Mouse (Mus musculus) kidney, postnatal 0 days (tissue): ENCODE data around the gene Podn. TPM values are rescaled to one million over a fixed set of nuclear protein-coding genes. Genes with fewer than 3 reads are reported as not detected.

Experiments
- ATAC-seq: fragments of 200-750 bp; cut with Nextera tagmentation; replicated peaks from 2 replicates; pipeline ENCODE4 v1.8.0; 2017; ENCODE audit warnings: low read depth, moderate number of reproducible peaks, moderate TSS enrichment, moderate library complexity; ENCODE audit not compliant: low FRiP score
- DNase-seq: peaks from one replicate; pipeline ENCODE4 v3.0.0-alpha.2; 2016; ENCODE audit warnings: low spot score
- H3K27ac ChIP-seq: fragments of 300-500 bp; sonication (generic); 2 replicates; pipeline ENCODE4 v1.5.1; 2014; ENCODE audit warnings: mild to moderate bottlenecking
- H3K27me3 ChIP-seq: fragments of 300-500 bp; sonication (generic); 2 replicates; pipeline ENCODE4 v1.6.1; 2014; ENCODE audit warnings: low read length, mixed read lengths; ENCODE audit not compliant: insufficient read depth
- H3K36me3 ChIP-seq: fragments of 300-500 bp; sonication (generic); 2 replicates; pipeline ENCODE4 v1.6.1; 2014; ENCODE audit warnings: low read length, mixed read lengths; ENCODE audit not compliant: insufficient read depth
- H3K4me1 ChIP-seq: fragments of 300-500 bp; sonication (generic); replicated peaks from 2 replicates; pipeline ENCODE4 v1.6.1; 2014; ENCODE audit warnings: antibody characterized with exemption, low read length, mixed read lengths; ENCODE audit not compliant: insufficient read depth
- H3K4me2 ChIP-seq: fragments of 300-500 bp; sonication (generic); 2 replicates; pipeline ENCODE4 v1.6.1; 2014; ENCODE audit warnings: mild to moderate bottlenecking, low read length, moderate library complexity, mixed read lengths
- H3K4me3 ChIP-seq: fragments of 300-500 bp; sonication (generic); replicated peaks from 2 replicates; pipeline ENCODE4 v1.5.1; 2014; ENCODE audit warnings: low read depth, low read length
- H3K9ac ChIP-seq: fragments of 300-500 bp; sonication (generic); 2 replicates; pipeline ENCODE4 v1.6.1; 2014; ENCODE audit warnings: low read depth, low read length
- H3K9me3 ChIP-seq: fragments of 300-500 bp; sonication (generic); replicated peaks from 2 replicates; pipeline ENCODE4 v1.6.1; 2016; ENCODE audit warnings: low read length, inconsistent platforms, mixed read lengths
- CTCF ChIP-seq: IDR thresholded peaks from 2 replicates; pipeline ENCODE4 v1.5.1; 2016; ENCODE audit warnings: antibody characterized with exemption, low read depth, mild to moderate bottlenecking, moderate library complexity
- WGBS: fragments of 180-500 bp; shearing (Covaris S2); extraction: QIAGEN DNeasy Blood & Tissue Kit; methylation state at CpG from one replicate; pipeline ENCODE4 v1.1.7; 2014; 5-methylcytosine and 5-hydroxymethylcytosine counted together
- polyA plus RNA-seq: library from polyadenylated mRNA; unstranded; fragments of >200 nt; fragmentation: Nextera tagmentation; extraction: Ambion mirVana; gene quantifications from 2 replicates; pipeline ENCODE4 v1.2.1, GENCODE M21; 2015

The Podn gene
- polyA plus RNA-seq, 1 experiment from 2014 or later: 1.2 TPM

DNA sequence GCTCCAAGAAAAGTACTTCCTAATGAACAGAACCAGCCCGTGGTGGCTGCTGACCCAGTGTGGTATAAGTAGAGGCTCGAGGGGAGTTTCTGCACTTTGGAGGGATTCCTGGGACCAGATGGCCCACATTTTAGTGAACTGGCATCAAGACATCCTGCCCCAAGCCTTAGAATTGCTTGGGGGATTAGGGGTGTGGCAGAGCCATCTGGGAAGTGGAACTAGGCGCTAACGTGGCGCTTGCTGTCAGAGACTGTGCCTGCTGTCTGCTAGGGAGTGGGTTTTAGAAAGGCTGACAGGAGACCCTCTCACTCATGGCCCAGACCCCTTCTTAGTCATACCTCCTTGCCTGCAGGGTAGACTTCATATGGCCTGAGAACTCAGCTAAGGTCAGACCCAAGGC is 110.4 kb downstream of the Podn start:
- WGBS: 83% methylated on average over 5 of the region's 5 CpGs
- Histone ChIP-seq H3K9ac (no peak overlapping the region), H3K27me3 (no peaks in the 10 kb centered on the region), H3K4me1 (no peaks in the 10 kb centered on the region), H3K36me3 (no peaks in the 10 kb centered on the region), H3K4me2 (no peak overlapping the region), H3K9me3 (no peaks in the 10 kb centered on the region), H3K27ac (no peak overlapping the region), H3K4me3 (no peak overlapping the region)
- TF ChIP-seq CTCF: no peak
- ATAC-seq (no peak), DNase-seq (no peak)

- WGBS: 22% methylated on average over 7 of the region's 7 CpGs
- Histone ChIP-seq H3K27me3 (no peaks in the 10 kb centered on the region), H3K4me3 (no peak overlapping the region), H3K4me2 (no peak overlapping the region), H3K4me1 (no peaks in the 10 kb centered on the region), H3K9ac (no peak overlapping the region), H3K36me3 (no peaks in the 10 kb centered on the region), H3K9me3 (no peaks in the 10 kb centered on the region), H3K27ac (0 out of 2 replicates have a peak overlapping the region, but pooled peaks have one; percentile 36)
- peak; percentile 83 for DNase-seq
- no peak for TF ChIP-seq CTCF
- ATAC-seq: peak; percentile 70
These were observed 111.8 kb downstream of the Podn start for GRCm38 (mm10) chr4:107984282-107984981.

DNA sequence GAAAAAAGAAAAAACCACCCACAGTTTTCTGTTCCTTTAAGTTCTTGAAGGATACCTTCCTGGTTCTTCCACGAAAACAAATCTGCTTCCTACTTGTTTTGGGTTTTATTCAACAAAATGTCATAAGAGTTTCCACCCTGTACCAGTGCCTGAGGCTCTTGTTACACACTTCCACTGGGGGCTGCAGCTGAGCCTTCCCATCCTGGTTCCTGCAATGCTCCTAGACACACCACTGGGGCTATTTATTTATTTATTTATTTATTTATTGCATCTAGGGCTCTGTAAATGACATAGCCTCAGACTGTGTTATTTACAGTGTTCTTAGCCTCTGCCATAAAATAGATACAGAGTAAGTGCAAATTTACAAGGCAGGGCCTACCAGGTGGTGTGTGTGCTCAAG is 112.5 kb downstream of the Podn start:
- Histone ChIP-seq H3K27me3 (no peaks in the 10 kb centered on the region), H3K4me3 (no peak overlapping the region), H3K4me2 (no peak overlapping the region), H3K4me1 (no peaks in the 10 kb centered on the region), H3K36me3 (no peaks in the 10 kb centered on the region), H3K27ac (0 out of 2 replicates have a peak overlapping the region, but pooled peaks have one; percentile 36), H3K9ac (no peak overlapping the region), H3K9me3 (no peaks in the 10 kb centered on the region)
- 40% methylated on average over 1 of the region's 1 CpGs for WGBS
- TF ChIP-seq CTCF: no peak
- DNase-seq (peak; percentile 58), ATAC-seq (peak; percentile 23; the same call in 1 of the 2 replicates)

- no peak overlapping the region for H3K9ac ChIP-seq
- no peak for TF ChIP-seq CTCF
- H3K4me3 ChIP-seq: no peak overlapping the region
- peak overlapping the region; percentile 76 for H3K27ac ChIP-seq
- no peak for DNase-seq
- no peak overlapping the region for H3K4me2 ChIP-seq
- no peaks in the 10 kb centered on the region for H3K4me1 ChIP-seq
- ATAC-seq: no peak
- no peaks in the 10 kb centered on the region for H3K9me3 ChIP-seq
- WGBS: 69% methylated on average over 6 of the region's 6 CpGs
- H3K36me3 ChIP-seq: no peaks in the 10 kb centered on the region
- H3K27me3 ChIP-seq: no peaks in the 10 kb centered on the region
These were observed 116.1 kb downstream of the Podn start for GRCm38 (mm10) chr4:107980002-107980600.

DNA sequence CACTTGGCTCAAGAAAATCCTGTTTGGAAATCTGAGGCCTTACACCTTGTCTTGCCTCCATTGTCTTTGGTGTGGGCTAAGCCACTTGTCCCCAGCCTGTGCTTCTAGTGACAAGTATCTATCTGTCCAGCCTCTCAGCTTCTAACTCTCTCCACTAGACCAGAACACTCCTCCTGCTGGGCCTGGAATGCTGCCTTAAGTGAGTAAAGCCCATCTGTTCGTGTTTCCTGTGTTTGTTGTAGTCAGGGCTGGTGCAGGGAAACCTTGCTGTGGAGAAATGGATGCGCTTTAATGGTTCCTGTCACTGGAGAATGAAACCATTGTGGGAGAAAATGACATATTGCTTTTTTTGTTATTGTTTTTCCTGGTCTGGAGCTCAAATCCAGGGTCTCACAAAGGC is 116.7 kb downstream of the Podn start:
- Histone ChIP-seq H3K4me1 (no peaks in the 10 kb centered on the region), H3K27me3 (no peaks in the 10 kb centered on the region), H3K36me3 (no peaks in the 10 kb centered on the region), H3K4me3 (no peak overlapping the region), H3K4me2 (no peak overlapping the region), H3K9me3 (no peaks in the 10 kb centered on the region), H3K27ac (peak overlapping the region; percentile 70; the same call in 1 of the 2 replicates), H3K9ac (no peak overlapping the region)
- DNase-seq (peak; percentile 75), ATAC-seq (no peak)
- WGBS: 31% methylated on average over 2 of the region's 2 CpGs
- TF ChIP-seq CTCF: no peak

DNA sequence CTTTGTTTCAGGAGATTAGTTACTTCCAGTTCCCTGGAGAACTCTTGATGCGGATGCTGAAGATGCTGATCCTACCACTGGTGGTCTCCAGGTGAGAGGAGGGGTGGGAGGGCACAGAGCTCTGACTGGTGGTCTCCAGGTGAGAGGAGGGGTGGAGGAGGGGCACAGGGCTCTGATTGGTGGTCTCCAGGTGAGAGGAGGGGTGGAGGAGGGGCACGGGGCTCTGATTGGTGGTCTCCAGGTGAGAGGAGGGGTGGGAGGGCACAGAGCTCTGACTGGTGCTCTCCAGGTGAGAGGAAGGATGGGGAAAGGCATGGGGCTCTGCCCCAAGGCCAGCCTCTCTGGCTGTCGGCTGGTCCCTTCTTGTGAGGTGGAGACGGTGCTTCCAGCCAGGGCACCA is 118.7 kb downstream of the Podn start:
- Histone ChIP-seq H3K4me2 (no peak overlapping the region), H3K36me3 (no peaks in the 10 kb centered on the region), H3K27me3 (no peaks in the 10 kb centered on the region), H3K27ac (no peak overlapping the region), H3K9me3 (no peaks in the 10 kb centered on the region), H3K4me1 (no peaks in the 10 kb centered on the region), H3K4me3 (no peak overlapping the region), H3K9ac (no peak overlapping the region)
- ATAC-seq (no peak), DNase-seq (no peak)
- WGBS: 71% methylated on average over 4 of the region's 4 CpGs
- no peak for TF ChIP-seq CTCF
